Mouse (Mus musculus): ENCODE data around the gene Syn3. TPM values are rescaled to one million over a fixed set of nuclear protein-coding genes. Genes with fewer than 3 reads are reported as not detected.

Gene Syn3
- polyA plus RNA-seq, 1 experiment from 2014 or later: 0.20 TPM

DNA sequence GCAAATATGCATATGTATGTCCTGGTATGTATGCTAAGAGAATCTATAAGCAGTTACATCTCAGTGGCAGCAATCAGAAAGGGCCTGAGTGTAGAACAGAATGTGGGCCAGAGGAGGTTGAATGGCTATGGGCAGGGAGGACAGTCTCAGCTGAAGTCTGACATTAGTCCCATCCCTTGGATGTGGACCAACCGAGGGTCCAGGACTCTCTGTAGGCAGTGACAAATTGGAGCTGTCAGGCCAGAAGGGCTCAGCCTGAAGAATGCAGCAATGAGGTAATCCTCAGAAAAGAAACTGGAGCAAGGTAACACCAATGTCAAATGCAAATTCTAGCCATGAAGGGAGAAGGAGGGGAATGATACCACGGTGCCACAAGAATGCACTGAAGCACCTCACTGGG, 421.4 kb downstream of the Syn3 start:
- no peak overlapping the region for H3K4me2 ChIP-seq
- no peak overlapping the region for H3K27ac ChIP-seq (replicated peaks)
- no peaks in the 10 kb centered on the region for H3K27me3 ChIP-seq
- H3K9me3 ChIP-seq (replicated peaks): no peaks in the 10 kb centered on the region
- no peaks in the 10 kb centered on the region for H3K36me3 ChIP-seq (replicated peaks)
- H3K4me1 ChIP-seq (replicated peaks): no peaks in the 10 kb centered on the region
- ATAC-seq (ENCODE audit: insufficient read depth): no peak
- 58% methylated on average over 2 of the region's 2 CpGs for WGBS (ENCODE audit: insufficient replicate concordance)
- no peak overlapping the region for H3K4me3 ChIP-seq (replicated peaks)
- no peak overlapping the region for H3K9ac ChIP-seq

DNA sequence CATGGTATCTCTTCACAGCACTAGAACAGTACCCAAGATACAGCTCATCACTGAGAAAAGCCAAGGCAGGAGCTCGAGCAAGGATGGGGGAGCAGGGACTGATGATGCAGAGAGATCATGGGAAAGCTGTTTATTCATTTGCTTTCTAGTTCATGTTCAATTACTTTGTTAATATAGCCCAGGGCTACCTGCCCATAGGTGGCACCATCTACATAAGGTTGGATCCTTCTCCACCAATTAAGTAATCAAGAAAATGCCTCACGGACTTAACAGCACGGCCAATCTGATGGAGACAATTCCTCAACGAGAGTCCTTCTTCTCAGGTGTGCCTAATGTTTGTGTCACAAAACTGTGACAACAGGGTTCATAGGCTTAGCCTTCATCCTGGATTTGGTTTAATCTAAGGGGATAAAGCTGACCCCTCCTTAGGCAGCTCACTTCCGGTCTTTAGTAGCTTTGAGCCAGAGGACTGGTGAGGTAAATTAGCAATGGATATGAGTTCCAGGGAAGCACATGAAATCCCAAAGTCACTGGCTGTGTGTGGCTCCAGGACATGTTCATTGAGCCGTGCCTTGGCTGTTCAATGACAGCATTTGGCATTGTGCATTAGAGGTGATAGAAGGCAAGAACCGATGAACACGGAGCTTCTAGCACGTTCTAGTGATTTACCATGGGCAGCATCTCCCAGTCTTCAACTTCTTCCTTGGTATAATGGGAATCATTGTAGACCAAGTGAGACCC, 423.6 kb downstream of the Syn3 start:
- ATAC-seq (ENCODE audit: insufficient read depth): no peak
- no peaks in the 10 kb centered on the region for H3K9me3 ChIP-seq (replicated peaks)
- no peaks in the 10 kb centered on the region for H3K4me1 ChIP-seq (replicated peaks)
- H3K27ac ChIP-seq (replicated peaks): no peak overlapping the region
- no peaks in the 10 kb centered on the region for H3K27me3 ChIP-seq
- H3K4me2 ChIP-seq: no peak overlapping the region
- no peak overlapping the region for H3K4me3 ChIP-seq (replicated peaks)
- no peak overlapping the region for H3K9ac ChIP-seq
- H3K36me3 ChIP-seq (replicated peaks): no peaks in the 10 kb centered on the region
- WGBS (ENCODE audit: insufficient replicate concordance): 62% methylated on average over 9 of the region's 9 CpGs

DNA sequence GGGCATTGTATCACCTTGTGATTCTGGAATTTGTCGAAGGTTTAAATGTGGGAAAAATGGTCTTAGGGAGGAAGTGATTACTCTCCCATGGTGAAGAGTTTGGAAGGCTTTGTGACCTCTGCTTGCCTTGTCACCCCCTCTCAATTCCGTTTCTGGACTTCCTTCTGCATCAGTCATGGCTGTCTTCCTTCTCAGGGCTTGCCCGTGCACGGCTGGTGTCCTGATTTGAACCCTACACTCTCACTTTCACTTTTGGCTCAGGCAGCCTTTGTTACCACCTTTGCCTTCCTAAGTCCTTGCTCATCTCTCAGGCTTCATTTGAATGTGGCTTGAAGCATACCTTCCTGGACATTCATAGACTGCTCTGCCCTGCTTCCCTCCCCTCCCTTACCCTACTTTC, 424.6 kb downstream of the Syn3 start:
- H3K4me1 ChIP-seq (replicated peaks): no peaks in the 10 kb centered on the region

GRCm38 (mm10) chr10:86070751-86071150, 427.9 kb downstream of the Syn3 start:
- no peak overlapping the region for H3K27ac ChIP-seq (replicated peaks)
- no peak overlapping the region for H3K4me2 ChIP-seq
- no peak overlapping the region for H3K9ac ChIP-seq
- no peaks in the 10 kb centered on the region for H3K27me3 ChIP-seq
- no peaks in the 10 kb centered on the region for H3K9me3 ChIP-seq (replicated peaks)
- H3K4me3 ChIP-seq (replicated peaks): no peak overlapping the region
- ATAC-seq (ENCODE audit: insufficient read depth): no peak
- H3K36me3 ChIP-seq (replicated peaks): no peaks in the 10 kb centered on the region
- H3K4me1 ChIP-seq (replicated peaks): no peaks in the 10 kb centered on the region
- WGBS (ENCODE audit: insufficient replicate concordance): 53% methylated on average over 3 of the region's 3 CpGs

More for the DNA sequence above, 424.6 kb downstream of the Syn3 start:
- Histone ChIP-seq H3K4me2 (no peak overlapping the region), H3K9me3 (replicated peaks) (no peaks in the 10 kb centered on the region), H3K27ac (replicated peaks) (no peak overlapping the region), H3K36me3 (replicated peaks) (no peaks in the 10 kb centered on the region), H3K27me3 (no peaks in the 10 kb centered on the region), H3K4me3 (replicated peaks) (no peak overlapping the region), H3K9ac (no peak overlapping the region)
- 48% methylated on average over 4 of the region's 4 CpGs for WGBS (ENCODE audit: insufficient replicate concordance)
- no peak for ATAC-seq (ENCODE audit: insufficient read depth)

DNA sequence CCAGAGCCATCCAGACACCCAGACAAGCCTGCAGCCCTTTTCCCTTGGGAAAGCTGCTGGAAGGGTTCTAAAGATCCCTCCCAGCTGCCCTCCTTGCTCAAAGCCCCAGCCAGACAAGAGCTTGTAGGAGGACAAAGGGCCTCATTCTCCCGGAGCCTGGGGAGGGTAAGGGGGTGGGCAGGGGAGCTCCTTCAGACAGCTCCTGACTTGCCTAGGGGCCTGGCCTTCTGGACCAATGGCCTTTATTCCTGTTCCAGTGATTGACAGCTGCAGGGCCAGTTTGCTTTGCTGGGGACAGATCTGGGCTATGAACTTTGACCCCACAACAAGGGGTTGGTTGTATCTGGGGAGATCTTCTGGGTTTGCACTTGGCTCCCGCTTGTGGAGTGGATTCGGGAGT, 429.4 kb downstream of the Syn3 start:
- no peak overlapping the region for H3K4me3 ChIP-seq (replicated peaks)
- ATAC-seq (ENCODE audit: insufficient read depth): no peak
- 52% methylated on average over 3 of the region's 3 CpGs for WGBS (ENCODE audit: insufficient replicate concordance)

GRCm38 (mm10) chr10:86067911-86068310, 430.8 kb downstream of the Syn3 start:
- WGBS (ENCODE audit: insufficient replicate concordance): 53% methylated on average over 10 of the region's 10 CpGs
- no peaks in the 10 kb centered on the region for H3K9me3 ChIP-seq (replicated peaks)
- no peak for ATAC-seq (ENCODE audit: insufficient read depth)
- H3K4me1 ChIP-seq (replicated peaks): no peaks in the 10 kb centered on the region
- no peaks in the 10 kb centered on the region for H3K27me3 ChIP-seq
- no peak overlapping the region for H3K9ac ChIP-seq
- H3K4me3 ChIP-seq (replicated peaks): no peak overlapping the region
- no peaks in the 10 kb centered on the region for H3K36me3 ChIP-seq (replicated peaks)
- H3K4me2 ChIP-seq: no peak overlapping the region
- no peak overlapping the region for H3K27ac ChIP-seq (replicated peaks)

More for the DNA sequence above, 429.4 kb downstream of the Syn3 start:
- Histone ChIP-seq H3K27ac (replicated peaks) (no peak overlapping the region), H3K9me3 (replicated peaks) (no peaks in the 10 kb centered on the region), H3K36me3 (replicated peaks) (no peaks in the 10 kb centered on the region), H3K9ac (no peak overlapping the region), H3K27me3 (no peaks in the 10 kb centered on the region), H3K4me2 (no peak overlapping the region), H3K4me1 (replicated peaks) (no peaks in the 10 kb centered on the region)

- Histone ChIP-seq H3K36me3 (replicated peaks) (no peaks in the 10 kb centered on the region), H3K4me3 (replicated peaks) (no peak overlapping the region), H3K9me3 (replicated peaks) (no peaks in the 10 kb centered on the region), H3K4me2 (no peak overlapping the region), H3K4me1 (replicated peaks) (no peaks in the 10 kb centered on the region), H3K27me3 (no peaks in the 10 kb centered on the region), H3K9ac (no peak overlapping the region), H3K27ac (replicated peaks) (no peak overlapping the region)
- no peak for ATAC-seq (ENCODE audit: insufficient read depth)
- 61% methylated on average over 5 of the region's 5 CpGs for WGBS (ENCODE audit: insufficient replicate concordance)
These were observed 432.0 kb downstream of the Syn3 start for GRCm38 (mm10) chr10:86066651-86067050.

DNA sequence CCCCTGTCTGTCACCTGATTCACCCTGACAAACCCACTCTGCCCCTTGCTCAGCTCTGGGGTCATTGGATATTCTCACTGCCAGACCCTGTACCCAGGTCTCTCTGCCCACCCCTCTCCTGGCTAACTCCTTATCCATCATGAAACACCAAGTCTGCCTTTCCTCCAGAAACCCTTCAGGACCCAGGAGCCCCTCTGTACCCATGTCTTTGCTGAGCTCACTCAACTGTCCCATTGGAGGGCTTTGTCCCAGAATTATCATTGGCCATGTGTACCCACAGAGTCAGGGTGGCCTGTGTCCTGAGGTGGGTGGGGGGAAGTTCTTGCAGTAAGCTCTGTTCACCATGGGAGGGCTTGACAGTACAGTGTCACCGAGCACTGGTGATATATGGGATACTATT, 433.0 kb downstream of the Syn3 start:
- 70% methylated on average over 1 of the region's 1 CpGs for WGBS (ENCODE audit: insufficient replicate concordance)
- no peak overlapping the region for H3K4me2 ChIP-seq
- H3K27me3 ChIP-seq: no peaks in the 10 kb centered on the region
- H3K9me3 ChIP-seq (replicated peaks): no peaks in the 10 kb centered on the region
- H3K4me3 ChIP-seq (replicated peaks): no peak overlapping the region
- no peak overlapping the region for H3K9ac ChIP-seq
- no peaks in the 10 kb centered on the region for H3K36me3 ChIP-seq (replicated peaks)
- no peak overlapping the region for H3K27ac ChIP-seq (replicated peaks)
- no peak for ATAC-seq (ENCODE audit: insufficient read depth)
- H3K4me1 ChIP-seq (replicated peaks): no peaks in the 10 kb centered on the region

DNA sequence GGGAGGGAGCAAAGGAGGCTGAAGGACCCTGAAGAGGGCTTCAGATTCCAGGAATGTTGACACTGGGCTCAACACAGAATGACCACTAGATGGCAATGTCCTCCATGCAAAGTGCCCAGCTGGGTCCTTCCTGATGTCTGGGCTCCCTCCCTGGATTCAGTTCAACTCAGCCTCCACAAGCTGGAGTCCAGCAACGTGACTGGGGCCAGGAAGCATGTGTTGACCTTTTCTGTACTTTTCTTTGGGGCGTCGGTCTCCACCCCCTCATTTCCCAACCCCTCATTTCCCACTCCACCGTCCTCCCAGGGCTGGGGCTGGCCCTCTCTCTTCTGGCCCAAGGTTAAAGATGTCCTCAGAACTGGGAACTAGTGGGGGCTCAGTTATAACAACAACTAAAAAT, 433.8 kb downstream of the Syn3 start:
- Histone ChIP-seq H3K27me3 (no peaks in the 10 kb centered on the region), H3K4me2 (no peak overlapping the region), H3K9ac (no peak overlapping the region), H3K4me3 (replicated peaks) (no peak overlapping the region), H3K9me3 (replicated peaks) (no peaks in the 10 kb centered on the region), H3K36me3 (replicated peaks) (no peaks in the 10 kb centered on the region), H3K27ac (replicated peaks) (no peak overlapping the region), H3K4me1 (replicated peaks) (no peaks in the 10 kb centered on the region)
- peak; percentile 64; the same call in 1 of the 2 replicates for ATAC-seq (ENCODE audit: insufficient read depth)
- WGBS (ENCODE audit: insufficient replicate concordance): 12% methylated on average over 4 of the region's 4 CpGs

GRCm38 (mm10) chr10:86063018-86063384, 435.7 kb downstream of the Syn3 start:
- WGBS (ENCODE audit: insufficient replicate concordance): 79% methylated on average over 8 of the region's 8 CpGs
- Histone ChIP-seq H3K9me3 (replicated peaks) (no peaks in the 10 kb centered on the region), H3K4me3 (replicated peaks) (no peak overlapping the region), H3K4me1 (replicated peaks) (no peaks in the 10 kb centered on the region), H3K27ac (replicated peaks) (no peak overlapping the region), H3K27me3 (no peaks in the 10 kb centered on the region), H3K4me2 (no peak overlapping the region), H3K36me3 (replicated peaks) (no peaks in the 10 kb centered on the region), H3K9ac (no peak overlapping the region)
- ATAC-seq (ENCODE audit: insufficient read depth): no peak

DNA sequence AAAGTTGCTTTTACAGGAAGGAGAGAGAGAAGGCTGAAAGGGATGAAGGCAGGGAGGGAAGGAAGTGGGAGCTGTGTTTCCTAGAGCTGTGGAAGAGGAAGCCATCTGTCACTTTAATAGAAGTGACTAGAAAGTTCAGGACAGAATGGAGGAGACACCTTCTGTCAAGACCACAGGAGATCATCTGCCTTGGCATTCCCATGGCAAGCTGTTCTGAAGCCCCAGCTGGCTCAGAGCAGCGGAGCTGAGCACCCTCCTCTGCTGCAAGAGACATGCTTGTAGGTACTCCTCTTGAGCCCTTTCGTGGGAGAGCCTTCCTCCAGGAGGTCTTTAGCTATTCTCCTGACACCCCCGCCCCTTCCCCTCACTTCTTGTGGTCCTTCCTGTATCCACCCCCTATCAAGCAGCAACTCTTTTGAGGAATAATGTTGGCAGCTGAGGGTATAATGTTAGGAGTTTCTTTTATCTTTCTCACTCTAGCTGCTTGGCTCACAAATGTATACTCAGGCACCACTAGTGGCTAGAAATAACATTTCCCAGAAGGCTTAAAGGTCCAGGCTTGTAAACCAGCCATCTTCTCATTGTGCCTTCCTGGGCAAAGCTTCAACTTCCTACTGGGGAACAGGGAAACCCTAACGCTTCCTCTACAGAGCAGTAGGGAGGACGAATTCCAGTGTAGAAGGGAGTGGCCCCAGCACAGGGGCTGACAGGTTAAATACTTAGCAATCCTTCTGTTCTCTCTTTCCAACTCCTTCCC, 436.3 kb downstream of the Syn3 start:
- WGBS (ENCODE audit: insufficient replicate concordance): 44% methylated on average over 5 of the region's 5 CpGs
- ATAC-seq (ENCODE audit: insufficient read depth): no peak
- Histone ChIP-seq H3K27me3 (no peaks in the 10 kb centered on the region), H3K4me1 (replicated peaks) (no peaks in the 10 kb centered on the region), H3K9me3 (replicated peaks) (no peaks in the 10 kb centered on the region), H3K4me2 (no peak overlapping the region), H3K9ac (no peak overlapping the region), H3K36me3 (replicated peaks) (no peaks in the 10 kb centered on the region), H3K4me3 (replicated peaks) (no peak overlapping the region), H3K27ac (replicated peaks) (no peak overlapping the region)
